Mouse (Mus musculus): ENCODE data around the gene Ep400. TPM values are rescaled to one million over a fixed set of nuclear protein-coding genes. Genes with fewer than 3 reads are reported as not detected.
"Not testable (repeated sequence)": the region's sequence is repeated elsewhere in the genome, so short reads cannot be mapped to it uniquely, and the experiment has no call there.

Ep400 gene
- polyA plus RNA-seq, 1 experiment from 2014 or later, result 70.9 TPM

DNA sequence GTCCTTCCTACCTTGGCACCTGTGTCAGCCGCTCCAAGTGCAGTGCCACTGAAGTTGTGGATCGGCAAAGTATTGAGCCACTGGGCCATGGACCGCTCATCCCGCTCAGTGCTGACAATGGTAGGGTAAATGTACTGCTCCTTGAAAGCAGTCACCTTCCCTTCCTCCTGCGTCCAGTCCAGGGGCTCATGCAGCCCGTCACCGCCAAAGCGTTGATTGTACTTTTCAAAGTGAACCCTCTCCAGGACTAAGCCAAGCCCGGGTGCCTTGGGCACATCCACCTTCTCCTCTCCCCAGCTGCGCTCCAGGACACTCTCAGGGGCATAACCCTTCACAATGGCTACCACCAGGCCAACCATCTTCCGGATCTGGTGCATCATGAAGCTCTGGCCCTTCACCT, 4.0 kb upstream of the Ep400 start:
- WGBS, result 93% methylated on average over 11 of the region's 11 CpGs
- Histone ChIP-seq H3K27ac (no peak overlapping the region), H3K4me1 (peaks cover 11% of the 10 kb centered on the region), H3K36me3 (replicated peaks) (peaks cover 48% of the 10 kb centered on the region), H3K4me3 (replicated peaks) (no peak overlapping the region), H3K9me3 (no peaks in the 10 kb centered on the region), H3K27me3 (no peaks in the 10 kb centered on the region), H3K4me2 (no peak overlapping the region), H3K9ac (no peak overlapping the region)
- no peak for ATAC-seq (ENCODE audit: low FRiP score)

DNA sequence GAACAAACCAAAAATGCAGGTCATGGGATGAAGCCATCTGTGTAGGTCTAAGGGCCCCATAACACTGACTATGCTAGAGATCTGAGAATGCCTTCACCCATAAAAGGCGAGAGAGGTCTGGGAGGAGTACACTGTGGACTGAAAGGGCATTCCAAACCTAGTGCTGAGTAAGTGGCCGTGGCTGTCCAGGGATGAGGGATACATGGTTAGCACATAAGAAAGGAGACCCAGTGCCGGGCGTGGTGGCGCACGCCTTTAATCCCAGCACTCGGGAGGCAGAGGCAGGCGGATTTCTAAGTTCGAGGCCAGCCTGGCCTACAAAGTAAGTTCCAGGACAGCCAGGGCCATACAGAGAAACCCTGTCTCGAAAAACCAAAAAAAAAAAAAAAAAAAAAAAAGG, 2.4 kb upstream of the Ep400 start:
- H3K9ac ChIP-seq; H3K4me2 ChIP-seq; H3K9me3 ChIP-seq; H3K27me3 ChIP-seq; H3K27ac ChIP-seq; H3K4me3 ChIP-seq (replicated peaks); ATAC-seq (ENCODE audit: low FRiP score): not testable (repeated sequence)
- peaks cover 44% of the 10 kb centered on the region for H3K36me3 ChIP-seq (replicated peaks)
- H3K4me1 ChIP-seq, result peaks cover 14% of the 10 kb centered on the region
- WGBS, result 93% methylated on average over 10 of the region's 10 CpGs

DNA sequence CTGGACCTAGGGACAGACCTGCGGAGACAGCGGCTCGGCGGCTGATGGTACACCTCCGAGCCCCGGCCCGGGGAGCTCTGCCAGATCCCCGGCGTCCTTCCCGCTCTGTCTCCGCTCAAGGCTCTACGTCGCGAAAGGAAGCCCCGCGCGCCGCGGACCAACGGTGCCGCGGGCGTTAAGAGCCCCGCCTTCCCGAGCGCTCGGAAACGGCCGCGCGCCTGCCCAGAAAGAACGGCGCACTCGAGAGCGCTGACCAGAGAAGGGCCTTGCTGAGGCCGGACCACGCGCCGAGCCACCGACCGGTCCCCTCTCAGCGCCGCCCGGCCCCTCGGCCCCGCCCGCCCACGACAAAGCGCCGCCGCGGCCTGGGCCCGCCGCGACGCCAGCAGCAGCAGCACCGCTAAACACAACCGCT, 479 bp downstream of the Ep400 start:
- H3K27me3 ChIP-seq, result no peaks in the 10 kb centered on the region
- H3K4me2 ChIP-seq, result peak overlapping the region; percentile 86
- H3K4me1 ChIP-seq, result peaks cover 14% of the 10 kb centered on the region
- H3K9ac ChIP-seq, result peak overlapping the region; percentile 87
- WGBS, result 0% methylated on average over 50 of the region's 58 CpGs
- peaks cover 21% of the 10 kb centered on the region for H3K36me3 ChIP-seq (replicated peaks)
- no peak; the same call in 1 of the 2 replicates for ATAC-seq (ENCODE audit: low FRiP score)
- no peaks in the 10 kb centered on the region for H3K9me3 ChIP-seq
- peak overlapping the region; percentile 96 for H3K27ac ChIP-seq
- peak overlapping the region; percentile 74 for H3K4me3 ChIP-seq (replicated peaks)

DNA sequence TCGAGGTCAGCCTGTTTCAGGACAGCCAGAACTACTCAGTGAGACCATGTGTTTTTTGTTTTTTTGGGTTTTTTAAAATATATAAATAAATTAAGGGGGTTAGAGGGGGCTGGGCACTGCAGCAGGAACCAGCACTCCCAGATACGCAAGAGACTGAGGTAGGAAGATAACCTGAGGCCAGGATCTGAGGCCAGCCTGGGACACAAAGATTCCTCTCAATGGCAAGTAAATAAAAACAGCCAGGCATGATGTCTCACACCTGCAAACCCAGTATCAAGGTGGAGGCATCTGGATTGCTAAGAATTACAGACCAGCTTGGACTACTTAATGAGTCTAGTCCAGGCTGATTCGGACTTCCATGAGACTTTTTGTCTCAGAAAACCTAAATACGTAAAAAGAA, 1.2 kb downstream of the Ep400 start:
- Histone ChIP-seq H3K4me1 (peaks cover 14% of the 10 kb centered on the region), H3K4me3 (replicated peaks) (peak overlapping the region; percentile 74), H3K9ac (peak overlapping the region; percentile 87), H3K4me2 (peak overlapping the region; percentile 86), H3K36me3 (replicated peaks) (peaks cover 13% of the 10 kb centered on the region), H3K9me3 (no peaks in the 10 kb centered on the region), H3K27me3 (no peaks in the 10 kb centered on the region), H3K27ac (no peak overlapping the region)
- 61% methylated on average over 4 of the region's 4 CpGs for WGBS
- ATAC-seq (ENCODE audit: low FRiP score), result no peak

DNA sequence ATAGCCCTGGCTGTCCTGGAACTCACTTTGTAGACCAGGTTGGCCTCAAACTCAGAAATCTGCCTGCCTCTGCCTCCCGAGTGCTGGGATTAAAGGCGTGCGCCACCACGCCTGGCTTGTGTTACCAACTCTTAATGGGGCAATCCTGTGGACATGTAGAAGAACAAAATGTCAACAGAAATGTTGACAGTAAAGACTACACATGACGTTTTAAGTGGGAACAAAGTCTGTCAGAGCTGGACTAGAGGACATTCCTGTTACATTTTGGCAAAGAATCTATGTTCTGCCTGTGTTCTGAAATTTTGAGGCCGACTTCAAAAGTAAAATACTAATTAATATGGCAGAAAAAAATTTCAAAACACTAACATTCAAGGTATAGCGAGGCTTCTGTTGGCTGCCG, 6.6 kb downstream of the Ep400 start:
- H3K4me2 ChIP-seq, result no peak overlapping the region
- H3K27me3 ChIP-seq, result no peaks in the 10 kb centered on the region
- H3K4me1 ChIP-seq, result peaks cover 6% of the 10 kb centered on the region
- no peaks in the 10 kb centered on the region for H3K9me3 ChIP-seq
- H3K4me3 ChIP-seq (replicated peaks), result no peak overlapping the region
- H3K9ac ChIP-seq, result no peak overlapping the region
- WGBS, result 96% methylated on average over 8 of the region's 8 CpGs
- peaks cover 3% of the 10 kb centered on the region; the same call in 1 of the 2 replicates for H3K36me3 ChIP-seq (replicated peaks)
- no peak overlapping the region for H3K27ac ChIP-seq
- no peak for ATAC-seq (ENCODE audit: low FRiP score)

DNA sequence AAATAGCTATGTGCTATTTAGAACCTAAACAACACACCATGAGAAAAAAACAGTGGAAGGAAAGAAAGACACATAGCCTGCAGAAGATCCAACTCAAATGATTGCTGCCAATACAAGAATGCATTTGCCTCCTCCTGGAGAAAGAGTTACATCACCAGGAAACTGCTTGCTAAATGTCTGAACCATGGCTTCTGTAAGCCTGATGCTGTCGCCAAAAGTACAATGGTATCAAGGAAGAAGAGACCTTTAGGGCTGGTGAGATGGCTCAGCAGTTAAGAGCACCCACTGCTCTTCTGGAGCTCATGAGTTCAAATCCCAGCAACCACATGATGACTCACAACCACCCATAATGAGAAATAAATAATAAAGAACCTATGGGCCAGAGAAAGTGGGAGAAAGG, 25.5 kb downstream of the Ep400 start:
- ATAC-seq (ENCODE audit: low FRiP score), result no peak
- Histone ChIP-seq H3K9me3 (no peaks in the 10 kb centered on the region), H3K27me3 (no peaks in the 10 kb centered on the region), H3K27ac (no peak overlapping the region), H3K4me1 (no peaks in the 10 kb centered on the region), H3K36me3 (replicated peaks) (peaks cover 10% of the 10 kb centered on the region), H3K4me2 (no peak overlapping the region), H3K4me3 (replicated peaks) (no peak overlapping the region), H3K9ac (no peak overlapping the region)
- WGBS, result 78% methylated on average over 1 of the region's 1 CpGs

DNA sequence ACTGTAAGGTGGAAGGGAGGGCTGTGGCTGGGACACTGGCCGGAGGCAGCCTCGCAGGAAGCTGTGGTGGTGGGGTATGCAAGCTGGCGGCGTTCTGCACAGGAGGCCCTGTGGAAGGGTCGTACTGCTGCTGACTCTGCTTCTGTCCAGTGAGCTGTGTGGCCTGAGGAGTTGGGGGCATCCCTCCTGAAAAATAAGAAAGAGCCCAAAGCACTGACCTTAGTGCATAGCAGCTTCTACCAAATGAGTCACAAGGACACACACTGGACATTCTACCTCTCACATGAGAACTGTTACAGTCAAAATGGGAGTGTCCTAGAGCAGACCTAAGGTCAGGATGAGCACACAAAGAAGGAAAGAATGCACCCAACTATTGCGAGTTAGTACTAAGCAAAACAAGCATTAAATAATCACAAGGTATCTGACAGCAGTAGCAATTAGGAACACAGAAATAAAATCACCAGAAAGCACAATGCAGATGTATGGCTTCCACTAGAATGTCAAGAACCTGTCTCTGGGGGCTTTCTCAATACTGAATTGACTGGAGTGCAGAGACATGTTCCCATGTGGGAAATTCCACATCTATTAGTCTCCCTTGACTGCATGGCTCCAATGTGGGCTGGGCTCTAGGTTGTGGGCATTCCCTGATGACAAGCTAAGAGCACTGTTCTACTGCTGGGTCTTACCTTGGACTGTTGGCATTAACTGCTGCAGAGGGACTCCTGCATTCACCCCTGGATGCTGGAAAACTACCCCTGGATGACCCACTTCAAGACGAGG, 30.8 kb downstream of the Ep400 start:
- no peak overlapping the region for H3K4me2 ChIP-seq
- H3K27me3 ChIP-seq, result no peaks in the 10 kb centered on the region
- H3K4me1 ChIP-seq, result no peaks in the 10 kb centered on the region
- H3K36me3 ChIP-seq (replicated peaks), result peaks cover 47% of the 10 kb centered on the region
- H3K9ac ChIP-seq, result no peak overlapping the region
- 93% methylated on average over 7 of the region's 7 CpGs for WGBS
- no peak for ATAC-seq (ENCODE audit: low FRiP score)
- H3K4me3 ChIP-seq (replicated peaks), result no peak overlapping the region
- H3K9me3 ChIP-seq, result no peaks in the 10 kb centered on the region
- no peak overlapping the region for H3K27ac ChIP-seq

DNA sequence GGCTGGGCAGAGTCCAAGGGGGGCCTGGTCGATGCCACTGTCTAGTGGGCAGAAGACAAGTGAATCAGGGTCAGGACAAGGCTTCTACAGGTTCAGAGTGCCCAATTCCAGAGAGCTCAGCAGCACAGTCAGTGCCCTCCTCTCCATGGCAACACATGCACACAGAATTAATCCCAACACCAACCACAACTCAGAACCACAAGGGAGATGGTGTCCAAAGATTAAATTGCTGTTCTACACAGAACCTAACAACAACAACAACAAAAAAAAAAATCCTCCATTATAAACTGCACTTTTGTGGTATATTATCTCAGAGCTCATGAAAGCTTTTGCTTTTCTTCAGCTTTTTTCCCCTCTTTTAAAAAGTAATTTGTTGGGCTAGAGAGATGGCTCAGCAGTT, 34.9 kb downstream of the Ep400 start:
- no peaks in the 10 kb centered on the region for H3K27me3 ChIP-seq
- H3K9ac ChIP-seq, result no peak overlapping the region
- WGBS, result 88% methylated on average over 1 of the region's 1 CpGs
- H3K9me3 ChIP-seq, result no peaks in the 10 kb centered on the region
- H3K36me3 ChIP-seq (replicated peaks), result peaks cover 76% of the 10 kb centered on the region
- H3K4me2 ChIP-seq, result no peak overlapping the region
- no peak overlapping the region for H3K27ac ChIP-seq
- ATAC-seq (ENCODE audit: low FRiP score), result no peak
- H3K4me3 ChIP-seq (replicated peaks), result no peak overlapping the region
- H3K4me1 ChIP-seq, result no peaks in the 10 kb centered on the region

DNA sequence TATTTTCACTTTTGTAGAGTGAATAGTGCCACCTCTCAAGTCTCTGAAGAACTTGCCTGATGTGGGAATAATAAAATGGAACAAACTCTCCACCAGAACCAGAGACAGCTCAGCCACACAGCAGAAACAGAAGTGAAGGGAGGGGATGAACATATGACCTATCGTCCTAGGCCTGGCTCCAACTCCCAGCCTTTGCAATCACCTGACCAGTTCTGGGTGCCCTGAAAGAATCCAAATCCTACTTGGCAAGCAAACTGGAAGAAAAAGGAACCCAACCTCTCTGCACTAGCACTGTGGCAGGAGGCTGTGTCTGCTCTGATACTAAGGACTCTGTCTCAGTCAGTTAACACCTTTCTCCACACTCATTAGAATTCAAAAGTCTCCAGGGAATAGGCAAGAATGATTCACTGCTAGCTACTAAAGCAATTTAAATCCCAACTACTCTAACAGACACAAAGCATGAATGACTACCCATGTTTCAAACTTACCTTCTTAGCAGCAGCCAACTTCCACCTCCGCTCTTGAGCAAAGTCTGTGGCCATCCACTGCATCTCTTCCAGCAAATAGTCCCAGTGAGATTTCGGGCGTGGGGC, 37.2 kb downstream of the Ep400 start:
- H3K4me1 ChIP-seq, result no peaks in the 10 kb centered on the region
- 96% methylated on average over 4 of the region's 4 CpGs for WGBS

DNA sequence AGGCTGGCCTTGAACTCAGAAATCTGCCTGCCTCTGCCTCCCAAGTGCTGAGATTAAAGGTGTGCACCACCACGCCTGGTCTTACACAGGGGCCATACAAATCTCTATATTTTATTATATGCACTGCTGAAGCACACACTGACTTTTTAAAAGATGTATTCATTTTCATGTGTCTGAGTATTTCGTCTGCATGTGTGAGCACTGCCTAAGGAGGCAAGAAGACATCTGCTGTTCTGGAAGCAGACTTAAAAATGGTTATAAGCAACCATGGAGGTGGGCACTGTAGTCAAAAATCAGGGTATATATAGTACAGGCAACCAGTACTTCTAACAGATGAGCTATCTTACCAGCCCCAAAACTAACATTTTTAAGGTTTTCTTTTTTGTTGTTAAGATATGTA, 39.3 kb downstream of the Ep400 start:
- no peak for ATAC-seq (ENCODE audit: low FRiP score)
- no peak overlapping the region for H3K9ac ChIP-seq
- WGBS, result 88% methylated on average over 2 of the region's 2 CpGs
- H3K9me3 ChIP-seq, result no peaks in the 10 kb centered on the region
- H3K36me3 ChIP-seq (replicated peaks), result peaks cover 77% of the 10 kb centered on the region
- no peaks in the 10 kb centered on the region for H3K4me1 ChIP-seq
- no peaks in the 10 kb centered on the region for H3K27me3 ChIP-seq
- H3K4me3 ChIP-seq (replicated peaks), result no peak overlapping the region
- H3K27ac ChIP-seq, result no peak overlapping the region
- no peak overlapping the region for H3K4me2 ChIP-seq

More for the DNA sequence above, 37.2 kb downstream of the Ep400 start:
- no peaks in the 10 kb centered on the region for H3K27me3 ChIP-seq
- no peak overlapping the region for H3K27ac ChIP-seq
- H3K4me3 ChIP-seq (replicated peaks), result no peak overlapping the region
- H3K4me2 ChIP-seq, result no peak overlapping the region
- ATAC-seq (ENCODE audit: low FRiP score), result no peak
- H3K9me3 ChIP-seq, result no peaks in the 10 kb centered on the region
- H3K9ac ChIP-seq, result no peak overlapping the region
- peaks cover 73% of the 10 kb centered on the region for H3K36me3 ChIP-seq (replicated peaks)

DNA sequence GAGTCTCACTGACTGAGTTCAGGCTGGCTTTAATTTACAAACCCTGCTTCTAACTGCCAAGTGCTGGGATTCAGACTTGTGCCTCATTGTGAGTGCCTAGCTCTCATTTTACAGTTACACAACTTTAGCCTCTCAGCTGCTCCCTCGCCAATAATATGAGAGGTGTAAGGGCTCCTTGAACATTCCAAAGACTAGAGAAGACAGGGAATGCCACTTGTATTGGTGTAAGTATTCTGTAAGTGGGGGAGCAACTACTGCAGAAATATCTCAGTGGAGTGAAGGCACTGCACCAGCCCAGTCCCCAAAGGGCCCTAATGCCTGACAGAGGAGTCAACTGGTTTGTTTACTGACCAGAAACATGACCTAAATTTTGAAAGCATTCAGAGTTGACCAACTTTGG, 42.7 kb downstream of the Ep400 start:
- H3K4me2 ChIP-seq, result no peak overlapping the region
- H3K9ac ChIP-seq, result no peak overlapping the region
- no peaks in the 10 kb centered on the region for H3K4me1 ChIP-seq
- H3K36me3 ChIP-seq (replicated peaks), result peaks cover 85% of the 10 kb centered on the region
- H3K4me3 ChIP-seq (replicated peaks), result no peak overlapping the region
- H3K27me3 ChIP-seq, result no peaks in the 10 kb centered on the region
- no peak overlapping the region for H3K27ac ChIP-seq
- H3K9me3 ChIP-seq, result no peaks in the 10 kb centered on the region
- ATAC-seq (ENCODE audit: low FRiP score), result no peak
- WGBS, result 90% methylated on average over 1 of the region's 1 CpGs

DNA sequence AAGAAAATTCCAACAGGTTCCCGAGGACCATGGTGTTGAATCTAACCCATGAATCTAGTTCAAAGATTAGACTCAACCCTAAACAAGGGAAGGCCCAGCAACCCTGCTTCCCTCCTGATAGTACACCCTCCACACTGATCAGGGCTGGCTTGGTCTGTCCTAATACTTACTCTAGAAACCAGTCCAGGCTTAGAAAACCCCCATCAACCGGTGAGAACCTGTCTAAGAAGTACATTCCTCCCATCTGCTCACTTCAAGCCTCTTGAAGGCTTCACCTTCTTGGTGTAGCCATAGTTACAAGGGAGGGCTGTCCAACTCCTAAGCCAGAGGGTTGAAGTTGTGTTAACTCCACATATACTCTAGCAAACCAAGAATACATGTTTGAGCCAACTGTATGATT, 47.0 kb downstream of the Ep400 start:
- H3K9me3 ChIP-seq, result no peaks in the 10 kb centered on the region
- H3K27ac ChIP-seq, result no peak overlapping the region
- H3K4me3 ChIP-seq (replicated peaks), result no peak overlapping the region
- H3K4me2 ChIP-seq, result no peak overlapping the region
- no peak overlapping the region for H3K9ac ChIP-seq
- no peak for ATAC-seq (ENCODE audit: low FRiP score)
- H3K4me1 ChIP-seq, result no peaks in the 10 kb centered on the region
- WGBS, result 89% methylated on average over 2 of the region's 2 CpGs
- H3K36me3 ChIP-seq (replicated peaks), result peaks cover 85% of the 10 kb centered on the region
- H3K27me3 ChIP-seq, result no peaks in the 10 kb centered on the region

DNA sequence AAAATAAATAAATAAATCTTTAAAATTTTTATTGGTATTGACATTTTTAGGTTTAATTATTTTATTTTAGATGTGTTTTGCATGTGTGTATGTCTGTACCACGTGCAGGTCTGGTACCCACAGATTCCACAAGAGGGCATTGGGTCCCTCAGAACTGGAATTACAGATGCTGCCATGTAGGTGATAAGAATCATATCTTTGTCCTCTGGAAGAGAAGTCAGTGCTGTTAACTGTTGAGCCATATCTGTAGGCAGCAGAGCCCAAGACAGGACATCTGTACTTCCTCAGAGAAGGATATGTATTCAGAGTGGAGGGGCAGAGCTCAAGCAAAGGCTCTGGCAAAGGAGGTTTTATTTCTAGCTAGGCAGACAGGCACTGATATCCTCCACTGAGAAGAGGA, 49.1 kb downstream of the Ep400 start:
- H3K27ac ChIP-seq; H3K4me2 ChIP-seq; H3K4me3 ChIP-seq (replicated peaks); H3K9me3 ChIP-seq; ATAC-seq (ENCODE audit: low FRiP score); H3K4me1 ChIP-seq; H3K9ac ChIP-seq; H3K27me3 ChIP-seq: not testable (repeated sequence)
- H3K36me3 ChIP-seq (replicated peaks), result peaks cover 76% of the 10 kb centered on the region
- 84% methylated on average over 1 of the region's 1 CpGs for WGBS
